Mouse (Mus musculus) testis, postnatal 14 days (tissue): ENCODE results near the gene Ccp110.

ENCODE experiments used
- DNase-seq: peaks from one replicate; pipeline ENCODE4 v3.0.0; 2021; ENCODE audit warnings: low spot score

Gene Ccp110

DNA sequence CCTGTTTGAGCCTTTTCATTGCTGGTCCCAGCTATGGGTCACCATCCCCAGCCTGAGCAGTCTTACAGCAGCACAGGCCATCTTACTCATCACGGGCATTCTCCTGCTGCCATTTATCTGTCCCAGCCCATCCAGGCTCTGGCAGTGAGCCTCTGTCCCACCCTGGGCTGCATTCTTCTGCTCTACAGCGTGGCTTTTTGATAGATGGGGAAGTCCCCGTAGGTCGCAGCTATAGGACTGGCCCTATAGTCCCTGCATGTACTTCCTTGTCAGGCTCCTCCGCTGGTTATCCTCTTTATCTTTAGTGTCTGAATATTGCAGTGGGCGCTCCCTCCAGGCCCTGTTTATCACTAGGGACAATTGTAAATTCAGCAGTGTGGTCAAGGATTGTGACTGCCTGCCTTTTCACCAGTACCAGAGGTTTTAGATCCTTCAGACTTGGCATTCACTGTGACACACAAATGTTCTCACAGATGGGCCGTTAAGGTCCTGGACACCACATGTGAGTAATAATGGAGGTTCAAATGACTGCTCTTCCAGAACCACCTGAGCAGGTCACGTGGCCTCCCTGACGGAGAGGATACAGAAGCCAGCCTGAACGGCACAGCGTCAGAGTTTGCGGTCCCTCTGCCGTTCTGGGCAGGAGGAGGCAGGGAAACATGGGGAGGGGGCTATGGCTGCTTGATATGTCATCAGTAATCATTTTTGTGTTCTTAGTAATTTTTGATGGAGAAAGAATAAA is 16.7 kb downstream of the Ccp110 start:
- no peak for DNase-seq

DNA sequence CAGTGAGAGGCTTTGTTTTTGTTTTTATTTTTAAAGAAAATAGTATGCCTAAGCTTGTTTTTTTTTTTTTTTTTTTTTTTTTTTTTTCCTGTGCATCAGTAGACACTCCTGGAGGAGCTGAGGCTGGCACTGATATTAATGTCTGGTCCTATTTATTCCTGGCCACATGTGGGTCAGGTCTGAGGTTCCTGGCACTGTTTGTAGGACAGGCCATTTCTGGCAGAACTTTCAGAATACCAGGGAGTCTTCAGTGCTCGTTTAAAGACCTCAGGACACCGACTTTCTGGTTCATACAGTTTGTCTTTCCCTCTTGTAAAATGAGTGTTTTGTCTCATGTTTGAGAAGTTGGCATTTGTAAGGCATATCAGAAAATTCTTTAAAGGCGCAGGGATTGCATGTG is 19.4 kb downstream of the Ccp110 start:
- DNase-seq: no peak

GRCm38 (mm10) chr7:118733225-118733624 is 20.9 kb downstream of the Ccp110 start:
- no peak for DNase-seq

DNA sequence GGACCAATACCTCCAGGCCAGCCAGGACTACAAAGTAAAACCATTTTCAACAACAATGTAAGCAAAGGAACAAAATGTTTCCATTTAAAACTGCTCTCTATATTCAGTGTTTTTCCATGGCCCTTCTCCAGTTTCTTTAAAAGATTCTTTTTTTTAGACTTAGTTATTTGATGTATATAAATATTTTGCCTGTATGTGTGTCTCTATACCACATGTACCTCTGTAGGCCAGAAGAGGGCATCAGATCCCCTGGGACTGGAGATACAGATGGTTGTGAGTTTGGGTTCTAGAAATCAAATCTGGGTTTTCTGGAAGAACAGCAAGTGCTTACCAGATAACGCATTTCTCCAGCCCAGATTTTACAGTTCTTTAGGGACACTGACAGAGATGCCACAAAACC is 26.4 kb downstream of the Ccp110 start:
- DNase-seq: no peak

DNA sequence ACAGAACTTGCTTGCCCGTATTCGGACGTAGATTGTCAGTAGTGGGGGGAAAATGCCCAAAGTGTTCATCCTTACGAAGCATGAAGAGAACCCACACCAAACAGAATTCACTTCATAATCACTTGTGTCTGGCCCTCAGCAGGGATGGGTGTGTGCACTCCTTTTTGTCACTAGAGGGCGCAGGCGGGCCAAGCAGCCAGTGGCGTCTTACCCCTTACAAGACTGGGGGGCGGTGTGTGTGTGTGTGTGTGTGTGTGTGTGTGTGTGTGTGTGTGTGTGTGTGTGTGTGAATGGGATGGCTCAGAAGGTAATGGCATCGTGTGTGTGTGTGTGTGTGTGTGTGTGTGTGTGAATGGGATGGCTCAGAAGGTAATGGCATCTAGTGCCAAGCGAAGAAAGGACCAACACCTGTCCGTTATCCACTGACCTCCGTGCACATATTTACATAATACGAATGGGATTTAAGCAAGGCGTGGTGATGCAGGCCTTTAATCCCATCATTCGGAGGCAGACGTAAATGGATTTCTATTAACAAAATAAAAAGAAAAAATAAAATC is 27.7 kb downstream of the Ccp110 start, which contains the start of gene Vps35l:
TSS of gene Vps35l (plus strand) at position 252 of the 557 bp plus-strand sequence.
- peak; percentile 79 for DNase-seq

- DNase-seq: peak; percentile 93
These were observed 28.4 kb downstream of the Ccp110 start for GRCm38 (mm10) chr7:118740532-118741338.

- no peak for DNase-seq
These were observed 29.9 kb downstream of the Ccp110 start for GRCm38 (mm10) chr7:118742278-118742677.

DNA sequence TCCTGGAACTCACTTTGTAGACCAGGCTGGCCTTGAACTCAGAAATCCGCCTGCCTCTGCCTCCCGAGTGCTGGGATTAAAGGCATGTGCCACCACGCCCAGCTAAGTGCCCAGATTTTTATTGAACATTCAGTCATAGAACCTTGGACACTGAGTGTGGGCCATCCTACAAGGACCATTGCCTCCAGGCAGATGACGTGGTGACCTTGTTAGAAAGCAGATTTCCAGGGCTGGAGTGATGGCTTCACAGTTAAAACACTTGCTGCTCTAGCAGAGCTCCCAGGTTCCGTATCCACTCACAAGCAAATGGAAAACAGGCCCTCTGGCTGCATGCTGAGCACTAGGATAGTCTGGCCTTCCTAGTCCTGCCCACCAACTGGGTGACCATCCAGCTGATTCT is 32.4 kb downstream of the Ccp110 start:
- no peak for DNase-seq

GRCm38 (mm10) chr7:118747891-118748672 is 35.7 kb downstream of the Ccp110 start:
- DNase-seq: no peak

DNA sequence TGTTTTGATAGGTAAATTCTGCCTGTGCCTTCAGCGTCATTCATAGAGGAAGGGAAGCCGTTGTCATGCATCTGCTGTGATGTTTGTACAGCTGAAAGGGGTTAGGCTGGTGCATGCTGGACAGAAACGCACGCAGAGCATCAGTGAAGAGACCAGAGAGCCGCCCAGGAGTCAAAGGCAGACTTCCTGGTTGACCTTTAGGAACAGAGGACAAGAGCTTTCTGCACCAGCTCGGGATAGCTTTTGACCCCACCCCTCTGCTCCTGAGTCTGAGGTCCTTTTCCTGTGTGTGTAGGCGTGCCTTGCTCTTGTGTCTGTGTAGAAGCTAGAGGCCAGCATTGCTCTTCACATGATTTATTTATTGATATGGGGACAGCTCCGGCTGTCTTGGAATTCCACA is 37.4 kb downstream of the Ccp110 start:
- no peak for DNase-seq

- DNase-seq: no peak
These were observed 39.3 kb downstream of the Ccp110 start for GRCm38 (mm10) chr7:118751625-118752024.

DNA sequence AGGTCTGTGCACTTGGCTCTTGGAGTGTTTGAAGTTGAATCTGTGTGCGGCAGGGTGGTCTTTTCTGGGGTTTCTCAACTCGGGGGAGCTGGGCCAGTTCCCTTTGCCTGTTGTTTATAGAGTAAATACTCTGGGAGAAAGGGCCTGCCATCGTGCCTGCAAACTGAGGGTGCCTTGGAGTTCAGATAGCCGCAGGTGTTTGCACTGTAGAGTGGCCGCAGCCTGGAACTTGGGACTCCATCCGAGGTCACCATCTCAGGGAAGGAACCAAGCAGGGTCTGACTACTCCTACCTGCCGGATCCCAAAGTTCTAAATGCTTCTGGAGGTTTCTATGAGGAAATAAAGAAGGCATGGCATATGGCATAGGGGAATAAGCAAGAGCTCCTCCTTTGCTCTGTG is 43.4 kb downstream of the Ccp110 start:
- no peak for DNase-seq

DNA sequence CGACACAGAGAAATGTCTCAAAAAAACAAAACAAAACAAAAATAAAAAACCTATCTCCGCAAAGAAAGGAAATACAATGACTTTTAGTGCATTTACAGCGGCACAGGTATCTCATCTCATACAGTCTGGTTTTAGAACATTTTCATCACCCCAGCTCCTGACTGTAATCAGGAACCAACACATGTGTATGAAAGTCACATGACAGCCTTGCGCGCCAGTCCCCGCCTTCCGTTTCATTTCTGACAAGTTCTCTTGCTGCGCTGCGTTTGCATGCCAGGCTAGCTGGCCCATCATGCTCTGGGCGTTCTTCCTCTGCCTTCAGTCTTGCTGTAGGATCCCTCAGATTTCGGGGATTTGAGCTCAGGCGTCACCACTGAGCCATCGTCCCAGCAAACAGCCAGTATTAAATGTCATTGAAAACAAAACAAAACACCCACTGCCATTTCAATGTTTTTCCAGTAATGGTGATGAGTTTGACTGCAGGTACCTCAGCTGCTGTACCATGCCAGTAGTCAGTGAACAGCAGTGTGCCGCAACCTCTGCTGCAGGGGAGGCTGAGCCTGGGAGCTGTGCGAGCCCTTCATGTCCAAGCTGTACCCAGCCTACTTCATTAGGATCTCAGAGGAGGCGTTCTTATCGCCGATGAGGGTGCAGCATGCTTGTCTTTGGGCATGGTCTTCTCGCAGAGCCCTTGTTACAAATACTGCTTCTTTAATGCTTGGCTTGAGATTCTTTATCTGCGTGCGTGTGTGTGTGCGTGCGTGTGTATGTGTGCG is 44.3 kb downstream of the Ccp110 start:
- no peak for DNase-seq

DNA sequence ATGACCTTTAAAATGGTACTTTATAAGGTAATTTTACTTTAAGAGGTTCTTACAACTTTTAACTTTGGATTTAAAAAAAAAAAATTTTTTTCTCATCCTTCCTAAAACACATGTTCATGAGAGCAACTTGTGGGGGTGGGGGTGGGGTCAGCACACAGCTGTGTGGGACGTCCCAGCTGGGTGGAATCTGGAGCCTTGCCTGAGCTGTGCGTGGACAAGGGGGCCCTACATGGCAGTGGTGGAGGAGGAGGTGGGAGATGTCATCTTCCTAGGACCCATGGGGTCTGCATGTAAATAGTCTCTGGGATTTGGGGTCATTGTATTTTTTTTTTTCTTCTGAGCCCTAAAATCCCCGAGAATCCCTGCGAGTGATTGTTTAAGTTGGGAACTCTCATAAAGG is 46.0 kb downstream of the Ccp110 start:
- DNase-seq: no peak

GRCm38 (mm10) chr7:118759372-118759771 is 47.0 kb downstream of the Ccp110 start:
- no peak for DNase-seq

DNA sequence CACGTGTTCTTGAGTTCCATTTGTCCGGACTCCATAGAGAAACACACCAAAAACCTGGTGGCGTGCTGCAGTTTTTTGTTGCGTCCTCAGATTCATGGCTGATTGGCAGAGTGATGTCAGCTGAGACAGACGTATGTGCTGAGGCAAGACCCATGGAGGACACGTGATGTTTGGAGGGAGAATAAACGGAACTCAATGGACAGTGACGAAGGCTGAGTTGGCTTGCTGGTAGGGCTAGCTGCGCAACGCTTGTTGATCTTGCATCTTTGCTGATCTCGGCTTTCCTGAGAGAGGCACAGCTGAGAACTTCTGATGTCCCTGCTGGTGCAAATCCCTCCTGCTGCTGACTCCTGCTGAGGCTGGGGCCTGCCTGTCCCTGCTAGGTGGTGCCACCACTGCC is 51.6 kb downstream of the Ccp110 start:
- DNase-seq: no peak

DNA sequence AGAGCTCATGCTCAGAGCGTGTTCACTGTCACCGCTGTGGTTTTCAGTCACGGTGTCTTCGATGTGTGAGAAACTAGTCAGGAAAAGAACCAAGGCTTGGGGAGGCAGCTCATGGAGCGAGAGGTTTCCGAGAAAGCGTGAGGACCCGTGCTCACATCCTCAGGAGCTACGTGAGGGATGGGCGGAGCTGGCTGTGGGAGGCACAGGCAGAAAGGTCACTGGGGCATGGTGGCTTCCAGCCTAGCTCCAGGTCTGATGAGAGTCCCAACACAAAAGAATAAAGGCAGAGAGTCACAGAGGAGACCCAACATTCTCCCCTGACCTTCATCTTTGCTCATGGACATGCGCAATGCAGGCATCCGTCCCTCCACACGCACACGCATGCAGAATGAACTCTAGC is 52.4 kb downstream of the Ccp110 start:
- no peak for DNase-seq

DNA sequence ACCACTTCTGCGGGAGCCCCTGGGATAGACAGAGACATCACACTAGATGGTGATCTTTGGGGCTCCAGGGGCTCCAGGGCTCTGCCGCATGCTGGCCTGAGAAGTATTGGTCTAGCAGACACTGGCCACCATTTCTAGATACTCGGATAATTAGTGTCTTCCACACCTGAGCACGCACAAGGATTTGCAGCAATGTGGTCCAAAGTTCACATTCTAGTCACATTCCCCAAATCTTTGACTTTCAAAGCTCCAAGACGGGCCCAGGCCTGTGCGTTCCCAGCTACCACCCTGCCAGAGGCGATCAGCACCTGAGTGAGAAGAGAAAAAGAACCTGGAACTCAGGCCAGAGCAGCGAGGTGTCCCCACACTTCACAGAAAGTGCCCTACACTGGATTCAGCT is 53.3 kb downstream of the Ccp110 start:
- DNase-seq: no peak

GRCm38 (mm10) chr7:118766119-118766833 is 53.9 kb downstream of the Ccp110 start:
- DNase-seq: no peak

GRCm38 (mm10) chr7:118766834-118767224 is 54.5 kb downstream of the Ccp110 start:
- no peak for DNase-seq

DNA sequence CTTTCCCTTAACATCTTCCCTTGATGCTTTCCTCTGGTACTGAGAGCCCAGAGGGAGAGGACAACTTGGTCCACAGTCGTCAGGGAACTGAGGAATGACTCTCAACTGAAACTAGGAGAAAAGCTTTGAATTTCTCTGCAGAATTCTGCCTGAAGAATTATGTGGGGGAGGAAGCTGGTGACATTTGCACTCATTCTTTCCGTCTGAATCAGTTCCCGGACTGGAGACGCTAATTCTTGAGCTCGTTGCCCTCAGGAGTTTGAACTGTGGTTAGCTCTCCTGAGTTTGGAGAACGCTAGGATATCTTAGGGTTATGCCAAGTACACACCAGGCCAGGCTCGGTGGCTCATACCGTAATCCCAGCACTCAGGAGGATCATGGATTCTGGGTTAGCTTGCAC is 56.9 kb downstream of the Ccp110 start:
- DNase-seq: no peak
